Mouse (Mus musculus): ENCODE measurements around the gene Bicc1. TPM values are rescaled to one million over a fixed set of nuclear protein-coding genes. Genes with fewer than 3 reads are reported as not detected.

Bicc1 gene
- polyA plus RNA-seq, 2 experiments = 1.7 to 1.8 TPM

GRCm38 (mm10) chr10:71146681-71147615 is 12.6 kb downstream of the Bicc1 start:
- H3K4me2 ChIP-seq (ENCODE audit: low read depth) = no peak overlapping the region
- no peaks in the 10 kb centered on the region for H3K36me3 ChIP-seq (replicated peaks; ENCODE audit: control insufficient read depth, insufficient read depth, low read depth)
- DNase-seq (ENCODE audit: low read depth in 3 of 3, low spot score in 3 of 3) = no peak
- H3K4me1 ChIP-seq (replicated peaks; ENCODE audit: control insufficient read depth in 2 of 2, insufficient read depth in 2 of 2, low read length in 1 of 2) = no peaks in the 10 kb centered on the region
- H3K27ac ChIP-seq = no peak overlapping the region
- TF ChIP-seq CTCF (IDR thresholded peaks at IDR 0.05; ENCODE audit: low read depth) = no peak
- TF ChIP-seq EP300 (IDR thresholded peaks at IDR 0.05; ENCODE audit: low read depth) = no peak
- H3K9ac ChIP-seq (replicated peaks) = no peak overlapping the region
- H3K4me3 ChIP-seq (ENCODE audit: insufficient read depth in 1 of 2, low read depth in 2 of 2, low read length in 2 of 2) = no peak overlapping the region
- WGBS (ENCODE audit: insufficient replicate concordance) = 66% methylated on average over 15 of the region's 15 CpGs
- no peaks in the 10 kb centered on the region for H3K9me3 ChIP-seq (ENCODE audit: control insufficient read depth, low read length)
- no peak for ATAC-seq (ENCODE audit: insufficient read depth)
- H3K27me3 ChIP-seq (ENCODE audit: control insufficient read depth, insufficient read depth, low read length) = no peaks in the 10 kb centered on the region

GRCm38 (mm10) chr10:71145801-71146200 is 13.7 kb downstream of the Bicc1 start:
- no peak for DNase-seq (ENCODE audit: low read depth in 3 of 3, low spot score in 3 of 3)
- Histone ChIP-seq H3K9ac (replicated peaks) (no peak overlapping the region), H3K27ac (no peak overlapping the region), H3K36me3 (replicated peaks; ENCODE audit: control insufficient read depth, insufficient read depth, low read depth) (no peaks in the 10 kb centered on the region), H3K4me3 (ENCODE audit: insufficient read depth in 1 of 2, low read depth in 2 of 2, low read length in 2 of 2) (no peak overlapping the region), H3K4me2 (ENCODE audit: low read depth) (no peak overlapping the region), H3K9me3 (ENCODE audit: control insufficient read depth, low read length) (no peaks in the 10 kb centered on the region), H3K4me1 (replicated peaks; ENCODE audit: control insufficient read depth in 2 of 2, insufficient read depth in 2 of 2, low read length in 1 of 2) (no peaks in the 10 kb centered on the region), H3K27me3 (ENCODE audit: control insufficient read depth, insufficient read depth, low read length) (no peaks in the 10 kb centered on the region)
- no peak for ATAC-seq (ENCODE audit: insufficient read depth)
- 59% methylated on average over 11 of the region's 11 CpGs for WGBS (ENCODE audit: insufficient replicate concordance)
- TF ChIP-seq CTCF (IDR thresholded peaks at IDR 0.05; ENCODE audit: low read depth) (no peak), EP300 (IDR thresholded peaks at IDR 0.05; ENCODE audit: low read depth) (no peak)

- H3K36me3 ChIP-seq (replicated peaks; ENCODE audit: control insufficient read depth, insufficient read depth, low read depth) = no peaks in the 10 kb centered on the region
- H3K9ac ChIP-seq (replicated peaks) = no peak overlapping the region
- H3K4me3 ChIP-seq (ENCODE audit: insufficient read depth in 1 of 2, low read depth in 2 of 2, low read length in 2 of 2) = no peak overlapping the region
- ATAC-seq (ENCODE audit: insufficient read depth) (no peak), DNase-seq (ENCODE audit: low read depth in 3 of 3, low spot score in 3 of 3) (no peak)
- WGBS (ENCODE audit: insufficient replicate concordance) = 61% methylated on average over 4 of the region's 4 CpGs
- no peak overlapping the region for H3K4me2 ChIP-seq (ENCODE audit: low read depth)
- no peaks in the 10 kb centered on the region for H3K4me1 ChIP-seq (replicated peaks; ENCODE audit: control insufficient read depth in 2 of 2, insufficient read depth in 2 of 2, low read length in 1 of 2)
- no peaks in the 10 kb centered on the region for H3K27me3 ChIP-seq (ENCODE audit: control insufficient read depth, insufficient read depth, low read length)
- TF ChIP-seq EP300 (IDR thresholded peaks at IDR 0.05; ENCODE audit: low read depth) (no peak), CTCF (IDR thresholded peaks at IDR 0.05; ENCODE audit: low read depth) (no peak)
- no peaks in the 10 kb centered on the region for H3K9me3 ChIP-seq (ENCODE audit: control insufficient read depth, low read length)
- no peak overlapping the region for H3K27ac ChIP-seq
These were observed 15.3 kb downstream of the Bicc1 start for GRCm38 (mm10) chr10:71144191-71144590.

GRCm38 (mm10) chr10:71142568-71142967 is 16.9 kb downstream of the Bicc1 start:
- no peaks in the 10 kb centered on the region for H3K9me3 ChIP-seq (ENCODE audit: control insufficient read depth, low read length)
- no peaks in the 10 kb centered on the region for H3K4me1 ChIP-seq (replicated peaks; ENCODE audit: control insufficient read depth in 2 of 2, insufficient read depth in 2 of 2, low read length in 1 of 2)
- TF ChIP-seq EP300 (IDR thresholded peaks at IDR 0.05; ENCODE audit: low read depth) = no peak
- no peak for TF ChIP-seq CTCF (IDR thresholded peaks at IDR 0.05; ENCODE audit: low read depth)
- 76% methylated on average over 2 of the region's 2 CpGs for WGBS (ENCODE audit: insufficient replicate concordance)
- ATAC-seq (ENCODE audit: insufficient read depth) (no peak), DNase-seq (ENCODE audit: low read depth in 3 of 3, low spot score in 3 of 3) (no peak)
- H3K4me2 ChIP-seq (ENCODE audit: low read depth) = no peak overlapping the region
- no peaks in the 10 kb centered on the region for H3K36me3 ChIP-seq (replicated peaks; ENCODE audit: control insufficient read depth, insufficient read depth, low read depth)
- H3K27ac ChIP-seq = no peak overlapping the region
- H3K9ac ChIP-seq (replicated peaks) = no peak overlapping the region
- H3K4me3 ChIP-seq (ENCODE audit: insufficient read depth in 1 of 2, low read depth in 2 of 2, low read length in 2 of 2) = no peak overlapping the region
- no peaks in the 10 kb centered on the region for H3K27me3 ChIP-seq (ENCODE audit: control insufficient read depth, insufficient read depth, low read length)

GRCm38 (mm10) chr10:71140281-71140845 is 19.1 kb downstream of the Bicc1 start:
- Histone ChIP-seq H3K9me3 (ENCODE audit: control insufficient read depth, low read length) (no peaks in the 10 kb centered on the region), H3K4me2 (ENCODE audit: low read depth) (no peak overlapping the region), H3K9ac (replicated peaks) (no peak overlapping the region), H3K36me3 (replicated peaks; ENCODE audit: control insufficient read depth, insufficient read depth, low read depth) (no peaks in the 10 kb centered on the region), H3K27ac (no peak overlapping the region), H3K4me1 (replicated peaks; ENCODE audit: control insufficient read depth in 2 of 2, insufficient read depth in 2 of 2, low read length in 1 of 2) (no peaks in the 10 kb centered on the region), H3K27me3 (ENCODE audit: control insufficient read depth, insufficient read depth, low read length) (no peaks in the 10 kb centered on the region), H3K4me3 (ENCODE audit: insufficient read depth in 1 of 2, low read depth in 2 of 2, low read length in 2 of 2) (no peak overlapping the region)
- ATAC-seq (ENCODE audit: insufficient read depth) = no peak
- DNase-seq (ENCODE audit: low read depth in 3 of 3, low spot score in 3 of 3) = no peak
- no peak for TF ChIP-seq EP300 (IDR thresholded peaks at IDR 0.05; ENCODE audit: low read depth)
- whole genome bisulfite sequencing (ENCODE audit: insufficient replicate concordance) = 61% methylated on average over 6 of the region's 6 CpGs
